Comparison of ENCODE assay signal across 15 mouse cellular contexts in the genomic region with DNA sequence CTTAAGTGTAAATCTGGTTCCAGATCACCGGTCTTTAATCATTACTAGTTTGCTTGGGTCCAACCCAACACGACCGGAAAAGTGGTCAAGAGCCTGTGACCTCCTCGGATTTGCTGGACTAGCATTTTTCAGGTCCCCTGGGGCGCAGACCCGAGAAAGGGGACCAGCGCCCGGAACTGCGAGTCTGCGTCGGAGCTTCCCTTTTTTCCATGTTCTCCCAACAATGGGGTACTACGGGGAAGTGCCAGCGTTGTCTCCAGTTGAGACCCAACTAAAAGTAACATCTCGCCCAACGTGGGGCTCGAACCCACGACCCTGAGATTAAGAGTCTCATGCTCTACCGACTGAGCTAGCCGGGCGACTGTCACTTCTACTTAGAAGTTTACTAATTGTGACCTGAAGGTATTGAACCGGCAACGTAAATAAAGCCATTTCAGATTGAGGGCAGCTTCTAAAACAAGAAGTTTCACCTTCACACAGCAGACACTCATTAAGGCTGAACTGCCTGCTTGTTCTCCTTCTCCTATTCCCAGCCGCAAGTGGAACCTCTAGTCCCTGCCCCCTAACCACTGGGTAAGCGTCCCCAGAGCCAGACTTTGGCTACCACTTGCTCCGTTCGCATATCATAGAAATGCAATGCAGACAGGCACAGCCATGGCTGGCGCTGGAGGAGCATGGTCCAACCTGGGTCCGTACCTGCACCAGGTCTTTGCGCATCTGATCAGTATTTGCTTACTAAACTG. TPM values are rescaled to one million over a fixed set of nuclear protein-coding genes. Genes with fewer than 3 reads are reported as not detected.
DNase-seq lines count a peak whose midpoint lies in the region; ATAC-seq and TF ChIP-seq lines count a peak whose summit lies in the region.
"Not testable (repeated sequence)": the region's sequence is repeated elsewhere in the genome, so short reads cannot be mapped to it uniquely, and the experiment has no call there.
"Had no signal": no experiment of that assay in that cellular context is flagged by ENCODE, and none has a peak within 500 bp of the region (broad histone marks: within the 10 kb centered on the region; RNA-seq: fewer than 3 reads in every experiment).

No protein-coding gene starts in this region.

- H3K4me3 ChIP-seq in MEL (ENCODE audit: control insufficient read depth in 1 of 2, insufficient read depth in 1 of 2, low read depth in 2 of 2, low read length in 2 of 2), result peak overlapping the region; percentile 2 to 54
- peak overlapping the region; percentile 40 for H3K4me3 ChIP-seq in embryonic facial prominence, embryonic 10.5 days
- H3K4me3 ChIP-seq in hindbrain, embryonic 11.5 days (ENCODE audit: low read depth, low read length); midbrain, embryonic 11.5 days (ENCODE audit: low read depth, low read length); stomach, postnatal 0 days (ENCODE audit: low read depth, low read length): not testable (repeated sequence)
- peak overlapping the region; percentile 8 for H3K4me3 ChIP-seq in kidney, embryonic 16.5 days (ENCODE audit: low read length)
- peak overlapping the region; percentile 16 to 38; a peak in 3 of 4 replicates for H3K4me3 ChIP-seq in liver, embryonic 14.5 days (ENCODE audit: insufficient read depth in 1 of 2, low read depth in 2 of 2, low read length in 2 of 2)

- H3K9me3 ChIP-seq in MEL (replicated peaks; ENCODE audit: insufficient read depth, low read length); embryonic facial prominence, embryonic 10.5 days; hindbrain, embryonic 11.5 days (ENCODE audit: control insufficient read depth, low read length); kidney, embryonic 16.5 days (ENCODE audit: low read length); liver, embryonic 14.5 days (ENCODE audit: control insufficient read depth, low read length); midbrain, embryonic 11.5 days (ENCODE audit: control insufficient read depth, low read length); stomach, postnatal 0 days (ENCODE audit: control insufficient read depth, low read length): not testable (repeated sequence)

- not testable (repeated sequence) for H3K79me2 ChIP-seq in MEL (ENCODE audit: control insufficient read depth, insufficient read depth, low read length, poor library complexity)

- H3K4me1 ChIP-seq in MEL (ENCODE audit: control insufficient read depth in 1 of 2, insufficient read depth in 2 of 2, low read length in 2 of 2); hindbrain, embryonic 11.5 days (replicated peaks; ENCODE audit: control insufficient read depth, insufficient read depth, low read length); midbrain, embryonic 11.5 days (ENCODE audit: control insufficient read depth, insufficient read depth, low read length); stomach, postnatal 0 days (replicated peaks; ENCODE audit: control insufficient read depth, insufficient read depth): not testable (repeated sequence)
- H3K4me1 ChIP-seq in embryonic facial prominence, embryonic 10.5 days, result peaks cover 17% of the 10 kb centered on the region
- peaks cover 14% of the 10 kb centered on the region; the same call in 1 of the 2 replicates for H3K4me1 ChIP-seq in kidney, embryonic 16.5 days (ENCODE audit: insufficient read depth, low read length)
- peaks cover 7 to 16% of the 10 kb centered on the region in 2 experiments; a peak in 3 of 4 replicates for H3K4me1 ChIP-seq in liver, embryonic 14.5 days (replicated peaks; ENCODE audit: control insufficient read depth in 2 of 2, insufficient read depth in 2 of 2, low read length in 1 of 2)

- peak; percentile 60 for ATAC-seq in granulocyte monocyte progenitor cell, adult 5-6 weeks (replicated peaks; ENCODE audit: poor library complexity, severe bottlenecking)
- ATAC-seq in hindbrain, embryonic 11.5 days (ENCODE audit: low FRiP score), result 0 out of 2 replicates have a peak, but pooled peaks have one; percentile 48
- ATAC-seq in kidney, embryonic 16.5 days (ENCODE audit: low FRiP score, low TSS enrichment); stomach, postnatal 0 days (ENCODE audit: low FRiP score, low TSS enrichment): not testable (repeated sequence)
- peak; percentile 79 for ATAC-seq in liver, embryonic 14.5 days (ENCODE audit: insufficient read depth)
- peak; percentile 31; the same call in 1 of the 2 replicates for ATAC-seq in midbrain, embryonic 11.5 days (ENCODE audit: low FRiP score)

- peak; percentile 81 for DNase-seq in MEL (ENCODE audit: low read depth, low spot score)
- DNase-seq in embryonic facial prominence, embryonic 10.5 days (ENCODE audit: low spot score), result peak; percentile 64
- peak; percentile 27 for DNase-seq in hindbrain, embryonic 11.5 days (ENCODE audit: low spot score)
- DNase-seq in liver, embryonic 14.5 days (ENCODE audit: low read depth in 3 of 3, low spot score in 3 of 3); stomach, postnatal 0 days (ENCODE audit: low spot score): not testable (repeated sequence)
- peak; percentile 85 for DNase-seq in midbrain, embryonic 11.5 days (ENCODE audit: low spot score, missing footprints)

- H3K27ac ChIP-seq in MEL (ENCODE audit: control insufficient read depth, low read depth, low read length); embryonic facial prominence, embryonic 10.5 days (replicated peaks); hindbrain, embryonic 11.5 days (ENCODE audit: low read depth, low read length); kidney, embryonic 16.5 days (ENCODE audit: low read length); liver, embryonic 14.5 days; midbrain, embryonic 11.5 days (ENCODE audit: low read depth, low read length); stomach, postnatal 0 days (replicated peaks): not testable (repeated sequence)

- H3K4me2 ChIP-seq in hindbrain, embryonic 11.5 days (replicated peaks; ENCODE audit: low read depth, low read length), result not testable (repeated sequence)
- H3K4me2 ChIP-seq in kidney, embryonic 16.5 days (replicated peaks; ENCODE audit: low read depth, low read length), result peak overlapping the region; percentile 37
- H3K4me2 ChIP-seq in liver, embryonic 14.5 days (ENCODE audit: low read depth), result peak overlapping the region; percentile 58
- H3K4me2 ChIP-seq in midbrain, embryonic 11.5 days, result peak overlapping the region; percentile 26
- peak overlapping the region; percentile 14; the same call in 1 of the 2 replicates for H3K4me2 ChIP-seq in stomach, postnatal 0 days (replicated peaks; ENCODE audit: low read depth)

- not testable (repeated sequence) for TF ChIP-seq RAD21 in MEL (IDR thresholded peaks at IDR 0.05; ENCODE audit: low read depth, low read length)

- not testable (repeated sequence) for TF ChIP-seq CTCF in MEL (IDR thresholded peaks at IDR 0.05 in 2 of 3, conservative IDR thresholded peaks at IDR 0.05 in 1 of 3; ENCODE audit: control insufficient read depth in 1 of 3, insufficient read depth in 1 of 3, low read depth in 2 of 3, low read length in 3 of 3, poor library complexity in 1 of 3, severe bottlenecking in 1 of 3); liver, embryonic 14.5 days (IDR thresholded peaks at IDR 0.05; ENCODE audit: low read depth); stomach, postnatal 0 days (IDR thresholded peaks at IDR 0.05; ENCODE audit: low read depth)

- H3K27me3 ChIP-seq in MEL (ENCODE audit: control insufficient read depth in 1 of 2, insufficient read depth in 2 of 2, low read length in 2 of 2); hindbrain, embryonic 11.5 days (ENCODE audit: control insufficient read depth, insufficient read depth, low read length); liver, embryonic 14.5 days (ENCODE audit: control insufficient read depth, insufficient read depth, low read length); stomach, postnatal 0 days (ENCODE audit: control insufficient read depth, insufficient read depth, low read length): not testable (repeated sequence)
- H3K27me3 ChIP-seq in embryonic facial prominence, embryonic 10.5 days (replicated peaks; ENCODE audit: low read depth, poor library complexity, severe bottlenecking), result peaks cover 48% of the 10 kb centered on the region
- H3K27me3 ChIP-seq in kidney, embryonic 16.5 days (ENCODE audit: insufficient read depth, low read length), result peaks cover 35% of the 10 kb centered on the region
- H3K27me3 ChIP-seq in midbrain, embryonic 11.5 days (ENCODE audit: control insufficient read depth, insufficient read depth, low read length), result peaks cover 26% of the 10 kb centered on the region; the same call in 1 of the 2 replicates

- not testable (repeated sequence) for TF ChIP-seq EP300 in MEL (IDR thresholded peaks at IDR 0.05; ENCODE audit: low read depth in 1 of 2, low read length in 2 of 2); liver, embryonic 14.5 days (IDR thresholded peaks at IDR 0.05; ENCODE audit: low read depth); stomach, postnatal 0 days (optimal IDR thresholded peaks at IDR 0.05)

- TF ChIP-seq POLR2A in MEL (IDR thresholded peaks at IDR 0.05; ENCODE audit: control insufficient read depth in 1 of 2, insufficient read depth in 1 of 2, low read depth in 1 of 2, low read length in 2 of 2, poor library complexity in 1 of 2), result not testable (repeated sequence)

- WGBS in embryonic facial prominence, embryonic 10.5 days, result 1% methylated on average over 18 of the region's 29 CpGs
- WGBS in hindbrain, embryonic 11.5 days, result under 1% methylated on average over 14 of the region's 29 CpGs
- under 1% methylated on average over 16 of the region's 29 CpGs for WGBS in kidney, embryonic 16.5 days
- under 1% methylated on average over 13 of the region's 29 CpGs for WGBS in liver, embryonic 14.5 days (ENCODE audit: insufficient replicate concordance)
- WGBS in midbrain, embryonic 11.5 days, result 4% methylated on average over 14 of the region's 29 CpGs
- WGBS in stomach, postnatal 0 days, result 5% methylated on average over 16 of the region's 29 CpGs

- H3K36me3 ChIP-seq in MEL (ENCODE audit: control insufficient read depth in 1 of 2, insufficient read depth in 2 of 2, low read length in 2 of 2), result peaks cover 0 to 11% of the 10 kb centered on the region in 2 experiments; a peak in 2 of 4 replicates
- H3K36me3 ChIP-seq in embryonic facial prominence, embryonic 10.5 days (replicated peaks); hindbrain, embryonic 11.5 days (ENCODE audit: control insufficient read depth, insufficient read depth, low read length); kidney, embryonic 16.5 days (ENCODE audit: insufficient read depth, low read length); liver, embryonic 14.5 days (replicated peaks; ENCODE audit: control insufficient read depth, insufficient read depth, low read depth); midbrain, embryonic 11.5 days (ENCODE audit: control insufficient read depth, insufficient read depth, low read length); stomach, postnatal 0 days (ENCODE audit: control insufficient read depth, insufficient read depth, low read length): not testable (repeated sequence)

- peak overlapping the region; percentile 29; the same call in 1 of the 2 replicates for H3K9ac ChIP-seq in MEL (ENCODE audit: control insufficient read depth, low read depth, low read length, poor library complexity, severe bottlenecking)
- not testable (repeated sequence) for H3K9ac ChIP-seq in hindbrain, embryonic 11.5 days (ENCODE audit: low read depth, low read length); kidney, embryonic 16.5 days (replicated peaks; ENCODE audit: low read length); liver, embryonic 14.5 days (replicated peaks); midbrain, embryonic 11.5 days (ENCODE audit: low read length); stomach, postnatal 0 days (ENCODE audit: low read length)

RNA-seq across cellular contexts. Expression of a gene that starts 28.8 kb away (rescaled TPM):
- 3.4 and 3.8 TPM in 2 replicates for total RNA-seq in MEL (2012; rRNA removed)
- polyA plus RNA-seq in MEL (2012; ENCODE audit: insufficient read depth in 1 of 2, insufficient read length in 2 of 2, low read depth in 1 of 2, low replicate concordance in 2 of 2, missing spikeins in 1 of 2), result 1 to 10 TPM in 1 of 2 experiments, not detected in 1; 3.0 TPM
- 27.2 and 31.0 TPM in 2 replicates for polyA plus RNA-seq in embryonic facial prominence, embryonic 10.5 days (2016; fragmentation: Nextera tagmentation; extraction: Ambion mirVana)
- total RNA-seq in granulocyte monocyte progenitor cell, adult 5-6 weeks (2014; fragmentation: Nextera tagmentation), result 4.9 and 6.9 TPM in 2 replicates
- total RNA-seq in granulocyte monocyte progenitor cell, adult 5-6 weeks (2017), result 9.7 and 10.7 TPM in 2 replicates
- polyA plus RNA-seq in hindbrain, embryonic 11.5 days (2014; fragmentation: Nextera tagmentation; extraction: Ambion mirVana), result 16.1 and 17.4 TPM in 2 replicates
- 24.1 and 26.5 TPM in 2 replicates for polyA plus RNA-seq in kidney, embryonic 16.5 days (2015; fragmentation: Nextera tagmentation; extraction: Ambion mirVana)
- 3.7 and 4.1 TPM in 2 replicates for polyA plus RNA-seq in liver, embryonic 14.5 days (2012; rRNA removed)
- polyA plus RNA-seq in liver, embryonic 14.5 days (2014; fragmentation: Nextera tagmentation; extraction: Ambion mirVana), result 4.1 and 4.8 TPM in 2 replicates
- 17.5 and 19.9 TPM in 2 replicates for polyA plus RNA-seq in midbrain, embryonic 11.5 days (2014; fragmentation: Nextera tagmentation; extraction: Ambion mirVana)
- polyA plus RNA-seq in stomach, postnatal 0 days (2015; fragmentation: Nextera tagmentation; extraction: Ambion mirVana), result 8.9 and 9.2 TPM in 2 replicates

RNA-seq across cellular contexts. Expression of a gene that starts 55.7 kb away (rescaled TPM):
- not detected in 2 replicates for total RNA-seq in MEL (2012; rRNA removed)
- polyA plus RNA-seq in MEL (2012; ENCODE audit: insufficient read depth in 1 of 2, insufficient read length in 2 of 2, low read depth in 1 of 2, low replicate concordance in 2 of 2, missing spikeins in 1 of 2), result not detected
- polyA plus RNA-seq in embryonic facial prominence, embryonic 10.5 days (2016; fragmentation: Nextera tagmentation; extraction: Ambion mirVana), result not detected in 2 replicates
- total RNA-seq in granulocyte monocyte progenitor cell, adult 5-6 weeks (2014; fragmentation: Nextera tagmentation), result not detected in 2 replicates
- not detected in 2 replicates for total RNA-seq in granulocyte monocyte progenitor cell, adult 5-6 weeks (2017)
- polyA plus RNA-seq in hindbrain, embryonic 11.5 days (2014; fragmentation: Nextera tagmentation; extraction: Ambion mirVana), result not detected in 2 replicates
- not detected in 2 replicates for polyA plus RNA-seq in kidney, embryonic 16.5 days (2015; fragmentation: Nextera tagmentation; extraction: Ambion mirVana)
- not detected in 2 replicates for polyA plus RNA-seq in liver, embryonic 14.5 days (2012; rRNA removed)
- not detected in 2 replicates for polyA plus RNA-seq in liver, embryonic 14.5 days (2014; fragmentation: Nextera tagmentation; extraction: Ambion mirVana)
- not detected in 2 replicates for polyA plus RNA-seq in midbrain, embryonic 11.5 days (2014; fragmentation: Nextera tagmentation; extraction: Ambion mirVana)
- polyA plus RNA-seq in stomach, postnatal 0 days (2015; fragmentation: Nextera tagmentation; extraction: Ambion mirVana), result not detected in 2 replicates
- total RNA-seq: adrenal gland, postnatal 10 days; heart, adult 18-20 months; left cerebral cortex, postnatal 4 days had no signal
- polyA plus RNA-seq: cortical plate, adult 2 months; frontal cortex, adult 2 months; midbrain, embryonic 13.5 days; Patski had no signal
